Mouse (Mus musculus) kidney, adult 8-10 months (tissue): ENCODE measurements around the gene Ubl3.

Source experiments
- DNase-seq, 2 experiments: peaks; one replicate each; pipeline ENCODE4 v3.0.0; 2022

Gene Ubl3

DNA sequence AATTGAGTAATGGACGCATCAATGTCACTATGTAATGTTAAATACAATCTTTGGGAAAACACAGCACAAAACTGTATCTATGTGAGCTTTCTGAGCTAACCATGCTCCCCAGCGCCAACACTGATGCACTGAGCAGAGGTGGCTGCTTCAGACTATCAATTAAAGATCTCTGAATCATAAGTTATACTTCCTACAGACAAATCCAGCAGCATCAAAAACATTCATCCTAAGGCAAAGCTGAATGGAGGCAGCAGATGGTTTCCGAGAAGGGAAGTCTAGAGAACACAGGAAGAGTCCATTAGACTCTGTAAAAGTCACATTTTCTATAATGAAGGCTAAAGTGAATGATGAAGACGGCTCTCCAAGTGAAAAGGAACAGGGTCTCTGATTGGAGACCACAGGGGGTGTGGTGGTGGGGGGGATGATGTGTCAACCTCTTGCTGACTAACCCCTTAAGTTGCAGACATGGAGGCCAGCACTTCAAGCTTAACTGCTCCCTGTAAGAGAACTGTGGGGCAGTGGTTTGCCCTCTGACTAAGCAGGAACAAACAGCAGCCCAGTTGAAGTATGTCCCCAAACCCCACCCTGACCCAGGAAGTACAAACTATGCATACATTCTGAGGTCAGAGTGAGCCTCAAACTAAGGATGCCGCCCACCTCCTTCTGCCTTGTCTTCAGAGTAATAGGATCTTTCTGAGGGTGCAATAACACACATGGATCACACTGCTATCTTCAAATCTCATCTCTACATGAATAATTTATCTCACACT lies 29.2 kb downstream of the Ubl3 start:
- no peak for DNase-seq

- DNase-seq, result no peak
Measured at GRCm38 (mm10) chr5:148522378-148522777, 30.2 kb downstream of the Ubl3 start.

DNA sequence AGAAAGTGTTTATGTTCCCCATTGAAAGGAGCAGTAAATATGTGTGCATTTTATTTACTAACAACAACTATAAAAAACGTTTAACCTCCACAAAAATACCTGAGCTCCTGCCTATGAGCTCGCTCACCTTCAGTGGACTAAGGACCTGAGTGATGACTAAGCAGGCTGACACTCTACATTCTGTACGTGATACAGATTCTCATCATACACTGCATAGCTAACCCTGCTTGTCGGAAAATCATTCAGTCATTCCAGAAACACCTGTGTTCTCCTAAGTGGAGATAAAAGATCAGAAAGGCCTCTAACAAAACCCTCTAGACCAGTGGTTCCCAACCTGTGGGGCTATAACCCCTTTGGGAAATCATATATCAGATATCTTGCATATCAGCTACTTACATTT lies 35.1 kb downstream of the Ubl3 start:
- DNase-seq, result no peak

GRCm38 (mm10) chr5:148512042-148512640 lies 40.4 kb downstream of the Ubl3 start:
- no peak for DNase-seq

- no peak for DNase-seq
Measured at GRCm38 (mm10) chr5:148510265-148510664, 42.3 kb downstream of the Ubl3 start.

DNA sequence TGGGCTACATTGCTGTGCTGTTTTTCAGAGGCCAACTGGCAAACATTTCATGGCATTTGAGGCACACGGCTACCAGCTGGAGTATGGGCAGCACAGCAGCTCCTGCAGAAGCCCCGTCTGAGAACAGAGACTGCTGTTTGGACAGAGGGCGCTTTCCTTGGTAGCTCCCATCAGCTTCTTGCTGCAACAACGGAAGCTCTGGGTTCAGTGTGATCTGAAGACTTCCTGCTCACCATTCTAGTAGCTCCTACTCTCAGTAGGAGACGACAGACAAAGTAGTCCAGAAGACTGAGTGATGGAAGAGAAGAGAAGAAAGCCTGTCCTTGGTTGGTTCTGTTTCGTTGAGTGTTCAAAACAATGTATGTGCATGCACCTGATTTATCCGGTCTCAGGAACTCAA lies 42.9 kb downstream of the Ubl3 start:
- no peak for DNase-seq

GRCm38 (mm10) chr5:148508901-148509604 lies 43.5 kb downstream of the Ubl3 start:
- no peak for DNase-seq

DNA sequence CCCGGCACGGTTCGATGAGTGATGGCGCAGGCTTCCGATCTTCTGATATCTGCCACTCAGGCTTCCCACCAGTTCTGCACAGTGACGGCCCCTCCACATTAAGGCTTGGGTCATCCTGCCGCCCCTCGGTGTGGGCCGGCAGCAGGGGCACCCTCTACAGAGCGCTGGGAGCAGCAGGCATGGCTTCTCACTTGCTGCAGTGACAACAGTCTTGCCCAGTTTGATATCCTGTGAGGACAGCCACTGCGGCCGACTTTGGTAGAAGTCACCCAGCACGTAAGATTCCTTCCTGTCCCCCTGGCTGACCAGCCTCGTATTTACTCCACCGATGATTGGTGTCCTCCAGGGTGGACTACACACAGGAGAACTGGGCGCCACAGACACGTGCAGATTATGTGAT lies 47.2 kb downstream of the Ubl3 start:
- no peak for DNase-seq

GRCm38 (mm10) chr5:148502237-148502636 lies 50.4 kb downstream of the Ubl3 start:
- no peak for DNase-seq

DNA sequence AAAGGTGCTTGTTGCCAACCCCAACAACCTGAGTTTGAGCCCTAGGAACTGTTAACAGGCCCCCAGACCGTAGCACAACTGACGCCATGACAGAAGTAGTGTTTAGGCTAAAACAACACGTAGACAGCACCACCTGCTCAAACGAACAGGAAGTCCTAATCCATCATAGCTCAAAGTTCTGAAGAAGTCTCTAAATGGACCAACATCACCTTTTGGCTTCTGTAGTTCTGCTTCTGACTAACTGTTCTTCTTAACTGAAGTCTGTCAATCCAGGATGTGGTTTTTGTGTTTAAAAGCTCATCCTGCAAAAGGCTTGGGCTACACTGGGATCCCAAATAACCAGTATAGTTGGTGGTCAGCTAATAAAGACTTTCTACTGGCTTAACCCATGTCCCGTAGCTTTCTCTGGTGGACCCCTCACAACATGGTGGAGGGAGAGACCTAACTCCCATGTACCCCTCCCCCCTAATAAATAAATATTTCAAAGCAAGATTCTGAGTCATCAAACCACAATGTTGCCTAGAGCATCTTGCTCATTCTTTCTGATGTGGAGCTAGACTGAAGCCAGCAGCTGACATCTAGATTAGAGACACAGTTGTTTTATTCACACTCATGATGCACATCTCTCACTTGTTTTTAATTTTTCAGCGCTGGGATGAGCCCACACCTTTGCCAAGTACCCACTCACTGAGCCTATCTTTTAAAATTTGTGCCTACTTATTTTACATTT lies 51.2 kb downstream of the Ubl3 start:
- DNase-seq, result no peak

- DNase-seq, result no peak
Measured at GRCm38 (mm10) chr5:148500516-148500915, 52.1 kb downstream of the Ubl3 start.

DNA sequence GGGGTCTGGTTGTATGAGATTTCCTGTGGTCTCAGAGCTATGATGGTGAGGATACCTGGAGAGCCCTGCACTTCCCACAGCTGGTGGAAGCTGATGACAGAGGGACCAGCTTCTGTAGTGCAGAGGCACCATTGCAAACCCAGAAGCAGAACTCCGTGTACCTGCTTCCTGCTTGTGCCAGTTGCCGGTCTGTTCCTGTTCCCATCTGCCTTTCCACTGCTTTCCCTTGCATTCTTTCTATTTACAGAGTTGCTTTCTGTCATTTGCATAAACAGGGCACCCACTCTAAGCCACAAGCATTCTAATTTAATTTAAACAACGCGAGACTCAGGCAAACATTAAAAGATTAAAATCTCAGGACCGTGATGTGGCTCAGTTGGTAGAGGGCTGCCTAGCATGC lies 53.0 kb downstream of the Ubl3 start:
- no peak for DNase-seq

- no peak for DNase-seq
Measured at GRCm38 (mm10) chr5:148495991-148496390, 56.6 kb downstream of the Ubl3 start.

DNA sequence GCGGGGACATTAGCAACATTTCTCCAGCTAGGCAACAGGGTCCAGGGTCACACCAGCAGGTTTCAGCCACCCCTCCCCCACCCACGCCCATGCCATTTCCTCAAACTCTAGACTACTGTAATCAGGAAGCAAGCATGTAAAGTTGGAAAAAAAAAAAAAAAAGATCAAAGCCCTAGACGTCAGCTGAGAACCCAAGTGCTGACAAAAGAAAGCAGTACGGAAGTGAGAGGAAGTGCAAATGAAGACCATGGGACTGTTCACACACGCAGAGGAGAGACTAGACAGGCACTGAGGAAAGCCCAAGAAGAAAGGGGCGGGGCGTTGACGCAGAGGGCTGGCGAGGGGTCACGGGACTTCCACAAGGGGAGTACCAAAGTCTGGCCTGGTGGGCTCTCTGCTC lies 57.4 kb downstream of the Ubl3 start:
- DNase-seq, result no peak

GRCm38 (mm10) chr5:148494249-148494648 lies 58.3 kb downstream of the Ubl3 start:
- no peak for DNase-seq

- DNase-seq, result no peak
Measured at GRCm38 (mm10) chr5:148493025-148493424, 59.6 kb downstream of the Ubl3 start.

DNA sequence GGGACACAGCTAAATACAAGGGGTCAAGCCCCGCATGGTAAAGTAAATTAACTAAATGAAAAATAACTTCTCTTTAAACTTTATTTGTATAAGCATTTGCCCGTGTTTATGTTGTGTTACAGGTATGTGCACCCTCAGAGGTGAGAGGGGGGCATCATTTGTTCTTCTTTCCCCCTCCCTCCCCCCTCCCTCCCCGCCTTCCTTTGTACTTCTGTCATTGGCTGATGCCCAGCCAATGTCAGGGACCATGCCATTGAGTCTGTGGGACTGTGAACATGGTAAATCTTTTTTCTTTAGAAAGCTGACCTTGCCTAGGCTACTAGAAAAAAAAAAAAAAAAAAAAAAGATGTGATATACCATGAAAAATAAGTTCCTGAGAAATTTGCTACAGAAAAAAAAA lies 62.2 kb downstream of the Ubl3 start:
- DNase-seq, result no peak

DNA sequence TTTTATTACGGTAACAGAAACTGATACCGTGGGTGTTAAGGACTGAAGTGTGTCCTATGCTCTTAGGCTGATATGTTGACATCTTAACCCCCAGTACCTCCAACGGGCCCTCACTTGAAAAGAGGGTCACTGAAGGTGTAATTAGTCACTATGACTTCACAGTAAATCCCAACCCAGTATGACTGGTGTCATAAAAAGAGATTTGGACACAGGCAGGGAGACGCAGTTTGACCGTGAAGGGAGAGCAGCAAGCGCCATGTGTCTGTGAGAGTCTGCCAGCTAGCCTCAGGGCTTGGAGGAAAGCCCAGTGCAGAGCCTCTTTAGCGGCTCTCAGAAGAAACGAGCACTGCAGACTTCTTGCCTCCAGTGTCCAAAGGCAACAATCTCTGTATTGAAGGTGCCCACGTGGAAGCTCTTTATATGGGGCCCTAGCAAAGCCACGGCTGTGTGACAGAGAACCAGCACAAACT lies 62.8 kb downstream of the Ubl3 start:
- peak in 1 of 2 experiments; percentile 26 for DNase-seq

- peak in 1 of 2 experiments; percentile 18 for DNase-seq
Measured at GRCm38 (mm10) chr5:148488891-148489723, 63.5 kb downstream of the Ubl3 start.

DNA sequence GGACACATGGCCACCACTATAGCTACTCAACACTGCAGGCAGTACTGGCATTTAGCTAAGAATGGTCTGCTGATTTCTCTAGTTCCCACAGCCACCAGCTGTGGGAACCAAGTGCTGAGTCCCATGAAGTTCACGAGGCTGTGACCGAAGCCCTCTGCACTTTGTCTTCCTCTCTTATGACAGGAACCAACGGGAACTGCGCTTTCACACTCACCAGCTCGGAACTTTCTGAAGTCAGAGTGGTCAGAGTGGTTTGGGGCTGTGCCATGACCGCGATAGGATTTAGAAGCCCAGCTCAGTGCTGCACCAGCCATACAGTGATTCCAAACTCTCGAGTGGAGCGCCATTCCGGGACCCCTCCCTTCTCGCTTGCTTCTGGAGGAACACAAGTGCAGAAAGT lies 66.4 kb downstream of the Ubl3 start:
- no peak for DNase-seq

- no peak for DNase-seq
Measured at GRCm38 (mm10) chr5:148481745-148482144, 70.8 kb downstream of the Ubl3 start.

- no peak for DNase-seq
Measured at GRCm38 (mm10) chr5:148474346-148474745, 78.2 kb downstream of the Ubl3 start.
